Mouse (Mus musculus): Measurements from ENCODE around the gene Kmt2e.

The Kmt2e gene

GRCm38 (mm10) chr5:23433720-23434597, at the start of gene Kmt2e:
Gene Kmt2e, plus strand, starts transcription at chr5:23434441.
- Histone ChIP-seq H3K9me3 (ENCODE audit: low read length) (no peaks in the 10 kb centered on the region), H3K27me3 (ENCODE audit: insufficient read depth, low read length) (no peaks in the 10 kb centered on the region), H3K36me3 (ENCODE audit: insufficient read depth, low read length) (peaks cover 14% of the 10 kb centered on the region), H3K4me3 (replicated peaks; ENCODE audit: low read length) (peak within 1 kb of the TSS; percentile 96), H3K4me1 (replicated peaks; ENCODE audit: low read depth, low read length) (peaks cover 43% of the 10 kb centered on the region)
- TF ChIP-seq POU5F1 (IDR thresholded peaks at IDR 0.05; ENCODE audit: borderline replicate concordance, low read length) (no peak), CTCF (conservative IDR thresholded peaks at IDR 0.05; ENCODE audit: low read length) (no peak), NANOG (IDR thresholded peaks at IDR 0.05; ENCODE audit: borderline replicate concordance, low read length) (no peak)

- H3K4me3 ChIP-seq (replicated peaks; ENCODE audit: low read length): no peak overlapping the region
- peaks cover 6% of the 10 kb centered on the region; the same call in 1 of the 2 replicates for H3K27me3 ChIP-seq (ENCODE audit: insufficient read depth, low read length)
- no peaks in the 10 kb centered on the region for H3K36me3 ChIP-seq (ENCODE audit: insufficient read depth, low read length)
- H3K9me3 ChIP-seq (ENCODE audit: low read length): no peaks in the 10 kb centered on the region
- TF ChIP-seq NANOG (IDR thresholded peaks at IDR 0.05; ENCODE audit: borderline replicate concordance, low read length) (no peak), POU5F1 (IDR thresholded peaks at IDR 0.05; ENCODE audit: borderline replicate concordance, low read length) (no peak), CTCF (conservative IDR thresholded peaks at IDR 0.05; ENCODE audit: low read length) (no peak)
- peaks cover 30% of the 10 kb centered on the region for H3K4me1 ChIP-seq (replicated peaks; ENCODE audit: low read depth, low read length)
Measured at GRCm38 (mm10) chr5:23385136-23385535, 49.1 kb upstream of the Kmt2e start.

- TF ChIP-seq POU5F1 (IDR thresholded peaks at IDR 0.05; ENCODE audit: borderline replicate concordance, low read length) (no peak), NANOG (IDR thresholded peaks at IDR 0.05; ENCODE audit: borderline replicate concordance, low read length) (no peak), CTCF (conservative IDR thresholded peaks at IDR 0.05; ENCODE audit: low read length) (no peak)
- peaks cover 6% of the 10 kb centered on the region; the same call in 1 of the 2 replicates for H3K27me3 ChIP-seq (ENCODE audit: insufficient read depth, low read length)
- no peaks in the 10 kb centered on the region for H3K9me3 ChIP-seq (ENCODE audit: low read length)
- H3K4me1 ChIP-seq (replicated peaks; ENCODE audit: low read depth, low read length): peaks cover 30% of the 10 kb centered on the region
- H3K4me3 ChIP-seq (replicated peaks; ENCODE audit: low read length): no peak overlapping the region
- no peaks in the 10 kb centered on the region for H3K36me3 ChIP-seq (ENCODE audit: insufficient read depth, low read length)
Measured at GRCm38 (mm10) chr5:23385763-23386217, 48.5 kb upstream of the Kmt2e start.

GRCm38 (mm10) chr5:23386562-23387312, 47.5 kb upstream of the Kmt2e start:
- H3K4me1 ChIP-seq (replicated peaks; ENCODE audit: low read depth, low read length): peaks cover 27% of the 10 kb centered on the region
- H3K4me3 ChIP-seq (replicated peaks; ENCODE audit: low read length): peak overlapping the region; percentile 58
- H3K27me3 ChIP-seq (ENCODE audit: insufficient read depth, low read length): peaks cover 6% of the 10 kb centered on the region; the same call in 1 of the 2 replicates
- H3K36me3 ChIP-seq (ENCODE audit: insufficient read depth, low read length): no peaks in the 10 kb centered on the region
- TF ChIP-seq POU5F1 (IDR thresholded peaks at IDR 0.05; ENCODE audit: borderline replicate concordance, low read length) (no peak), NANOG (IDR thresholded peaks at IDR 0.05; ENCODE audit: borderline replicate concordance, low read length) (no peak), CTCF (conservative IDR thresholded peaks at IDR 0.05; ENCODE audit: low read length) (no peak)
- H3K9me3 ChIP-seq (ENCODE audit: low read length): no peaks in the 10 kb centered on the region

- TF ChIP-seq POU5F1 (IDR thresholded peaks at IDR 0.05; ENCODE audit: borderline replicate concordance, low read length) (no peak), NANOG (IDR thresholded peaks at IDR 0.05; ENCODE audit: borderline replicate concordance, low read length) (no peak), CTCF (conservative IDR thresholded peaks at IDR 0.05; ENCODE audit: low read length) (no peak)
- H3K4me1 ChIP-seq (replicated peaks; ENCODE audit: low read depth, low read length): peaks cover 27% of the 10 kb centered on the region
Measured at GRCm38 (mm10) chr5:23387313-23387666, 47.0 kb upstream of the Kmt2e start.

GRCm38 (mm10) chr5:23388091-23388490, 46.1 kb upstream of the Kmt2e start:
- no peaks in the 10 kb centered on the region for H3K36me3 ChIP-seq (ENCODE audit: insufficient read depth, low read length)
- TF ChIP-seq NANOG (IDR thresholded peaks at IDR 0.05; ENCODE audit: borderline replicate concordance, low read length) (no peak), POU5F1 (IDR thresholded peaks at IDR 0.05; ENCODE audit: borderline replicate concordance, low read length) (no peak)
- H3K27me3 ChIP-seq (ENCODE audit: insufficient read depth, low read length): peaks cover 6% of the 10 kb centered on the region; the same call in 1 of the 2 replicates
- H3K4me1 ChIP-seq (replicated peaks; ENCODE audit: low read depth, low read length): peaks cover 27% of the 10 kb centered on the region
- H3K9me3 ChIP-seq (ENCODE audit: low read length): no peaks in the 10 kb centered on the region
- H3K4me3 ChIP-seq (replicated peaks; ENCODE audit: low read length): no peak overlapping the region

More at GRCm38 (mm10) chr5:23387313-23387666, 47.0 kb upstream of the Kmt2e start:
- Histone ChIP-seq H3K36me3 (ENCODE audit: insufficient read depth, low read length) (no peaks in the 10 kb centered on the region), H3K27me3 (ENCODE audit: insufficient read depth, low read length) (peaks cover 6% of the 10 kb centered on the region; the same call in 1 of the 2 replicates), H3K9me3 (ENCODE audit: low read length) (no peaks in the 10 kb centered on the region), H3K4me3 (replicated peaks; ENCODE audit: low read length) (no peak overlapping the region)

- Histone ChIP-seq H3K4me3 (replicated peaks; ENCODE audit: low read length) (no peak overlapping the region), H3K27me3 (ENCODE audit: insufficient read depth, low read length) (peaks cover 16% of the 10 kb centered on the region), H3K36me3 (ENCODE audit: insufficient read depth, low read length) (no peaks in the 10 kb centered on the region), H3K4me1 (replicated peaks; ENCODE audit: low read depth, low read length) (peaks cover 23% of the 10 kb centered on the region), H3K9me3 (ENCODE audit: low read length) (no peaks in the 10 kb centered on the region)
- no peak for TF ChIP-seq POU5F1 (IDR thresholded peaks at IDR 0.05; ENCODE audit: borderline replicate concordance, low read length)
- TF ChIP-seq NANOG (IDR thresholded peaks at IDR 0.05; ENCODE audit: borderline replicate concordance, low read length): no peak
- TF ChIP-seq CTCF (conservative IDR thresholded peaks at IDR 0.05; ENCODE audit: low read length): no peak
Measured at GRCm38 (mm10) chr5:23389601-23390305, 44.5 kb upstream of the Kmt2e start.

- H3K36me3 ChIP-seq (ENCODE audit: insufficient read depth, low read length): no peaks in the 10 kb centered on the region
- no peak overlapping the region for H3K4me3 ChIP-seq (replicated peaks; ENCODE audit: low read length)
- H3K4me1 ChIP-seq (replicated peaks; ENCODE audit: low read depth, low read length): peaks cover 14% of the 10 kb centered on the region
- no peaks in the 10 kb centered on the region for H3K9me3 ChIP-seq (ENCODE audit: low read length)
- TF ChIP-seq POU5F1 (IDR thresholded peaks at IDR 0.05; ENCODE audit: borderline replicate concordance, low read length): no peak
- no peak for TF ChIP-seq CTCF (conservative IDR thresholded peaks at IDR 0.05; ENCODE audit: low read length)
- no peak for TF ChIP-seq NANOG (IDR thresholded peaks at IDR 0.05; ENCODE audit: borderline replicate concordance, low read length)
- H3K27me3 ChIP-seq (ENCODE audit: insufficient read depth, low read length): peaks cover 28% of the 10 kb centered on the region
Measured at GRCm38 (mm10) chr5:23391714-23392113, 42.5 kb upstream of the Kmt2e start.
